Mouse (Mus musculus): Measurements from ENCODE around the gene Gm21188. TPM values are rescaled to one million over a fixed set of nuclear protein-coding genes. Genes with fewer than 3 reads are reported as not detected.
A peak's percentile ranks its signal among the peaks of the same experiment; 100 is the strongest.
"Not testable (repeated sequence)": the region's sequence is repeated elsewhere in the genome, so short reads cannot be mapped to it uniquely, and the experiment has no call there.

The Gm21188 gene
- total RNA-seq, 2 experiments from 2014 or later: 12.4 to 52.3 TPM

DNA sequence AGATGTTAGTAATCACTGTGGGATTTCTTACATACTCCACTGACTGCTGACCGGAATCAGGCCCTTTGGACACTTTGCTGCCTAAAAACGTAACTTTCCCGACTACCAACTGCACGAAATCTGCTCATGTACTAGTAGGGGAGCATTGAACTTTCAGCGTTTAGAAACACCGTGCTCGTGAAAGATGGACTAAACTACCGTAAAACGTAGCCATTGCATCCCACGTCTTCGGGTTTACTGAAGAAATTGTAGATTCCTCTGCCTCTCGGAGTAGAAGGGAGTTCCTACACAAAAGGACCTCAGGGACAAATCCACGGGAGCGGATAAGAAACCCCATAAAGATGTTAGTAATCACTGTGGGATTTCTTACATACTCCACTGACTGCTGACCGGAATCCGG is 20.3 kb downstream of the Gm21188 start:
- not testable (repeated sequence) for ATAC-seq (replicated peaks; ENCODE audit: low FRiP score, poor library complexity, severe bottlenecking)

DNA sequence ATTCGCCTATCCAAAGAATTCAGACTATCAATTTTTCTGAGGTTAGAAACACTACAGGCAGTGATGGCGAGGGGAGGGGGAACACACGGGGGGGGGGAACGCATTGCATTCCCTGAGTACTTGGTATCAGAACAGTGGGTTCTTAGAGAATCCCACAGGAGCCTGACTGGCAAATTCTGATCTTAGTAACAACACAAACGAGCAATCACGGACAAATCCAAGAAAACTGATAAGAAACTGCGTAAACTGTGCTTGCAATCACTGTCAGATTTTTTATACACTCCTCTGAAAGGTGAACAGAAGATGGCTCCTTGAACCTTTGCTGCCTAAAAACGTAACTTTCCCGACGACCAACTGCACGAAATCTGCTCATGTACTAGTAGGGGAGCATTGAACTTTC is 24.6 kb downstream of the Gm21188 start:
- ATAC-seq (replicated peaks; ENCODE audit: low FRiP score, poor library complexity, severe bottlenecking): not testable (repeated sequence)

DNA sequence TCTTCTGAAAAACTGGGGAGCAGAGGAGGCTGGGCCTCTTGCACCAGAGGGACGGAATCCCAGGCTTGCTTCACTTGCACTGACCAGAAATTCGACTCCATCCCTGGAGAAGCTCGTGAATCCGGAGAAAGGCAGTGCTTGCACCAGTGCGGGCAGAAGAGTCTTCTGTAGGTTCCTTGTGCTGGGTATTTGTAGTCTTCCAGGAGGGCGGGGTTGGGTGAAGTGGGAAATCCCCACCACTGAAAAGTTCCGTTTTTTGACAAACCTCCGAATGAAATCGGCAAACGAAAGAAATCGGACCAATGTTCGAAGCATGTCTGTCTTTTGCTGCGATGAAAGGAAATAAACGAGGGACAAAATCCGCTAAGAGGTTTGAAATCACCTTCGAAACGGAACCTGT is 25.1 kb downstream of the Gm21188 start, which contains the start of gene Gm36079:
Gene Gm36079 (minus strand): TSS at position 101 of the 400 bp plus-strand sequence.
- not testable (repeated sequence) for ATAC-seq (replicated peaks; ENCODE audit: low FRiP score, poor library complexity, severe bottlenecking)

DNA sequence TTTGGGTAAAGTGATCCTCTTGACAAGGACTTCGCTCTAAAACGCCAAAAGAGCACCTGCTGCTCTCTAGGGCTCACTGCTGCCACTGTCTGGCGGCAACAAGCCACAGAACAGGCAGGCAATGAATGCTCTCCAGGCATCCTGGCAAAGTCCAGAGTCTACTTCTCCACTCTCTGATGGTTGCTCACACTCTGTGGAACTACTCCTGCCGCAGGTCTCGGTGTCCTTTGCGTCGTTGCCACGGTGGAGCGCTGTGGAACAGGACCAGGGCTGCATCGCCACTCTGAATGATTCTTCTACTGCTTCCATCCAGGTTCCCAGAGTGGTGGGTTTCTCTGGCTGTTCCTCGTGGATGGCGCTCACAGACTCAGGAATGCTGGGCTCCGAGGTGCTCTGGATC is 25.6 kb downstream of the Gm21188 start:
- ATAC-seq (replicated peaks; ENCODE audit: low FRiP score, poor library complexity, severe bottlenecking): not testable (repeated sequence)

DNA sequence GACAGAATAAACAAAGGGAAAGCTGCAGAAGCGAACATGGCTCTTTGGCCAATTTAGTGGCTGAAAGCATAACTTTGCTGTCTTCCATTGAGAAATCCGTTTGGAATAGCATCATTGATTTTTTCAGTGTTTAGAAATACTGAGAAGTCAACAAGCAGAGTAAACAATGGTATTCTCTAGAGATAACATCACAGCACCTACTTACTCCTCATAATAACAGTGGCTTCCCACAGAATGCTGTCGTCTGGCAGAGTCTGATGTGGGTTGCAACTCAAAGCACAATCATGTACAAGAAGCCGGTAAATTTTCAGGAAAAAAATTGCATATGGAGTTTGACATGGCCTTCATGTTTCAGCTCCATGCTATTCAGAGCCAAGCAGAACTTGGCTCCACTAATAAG is 26.4 kb downstream of the Gm21188 start:
- not testable (repeated sequence) for ATAC-seq (replicated peaks; ENCODE audit: low FRiP score, poor library complexity, severe bottlenecking)

DNA sequence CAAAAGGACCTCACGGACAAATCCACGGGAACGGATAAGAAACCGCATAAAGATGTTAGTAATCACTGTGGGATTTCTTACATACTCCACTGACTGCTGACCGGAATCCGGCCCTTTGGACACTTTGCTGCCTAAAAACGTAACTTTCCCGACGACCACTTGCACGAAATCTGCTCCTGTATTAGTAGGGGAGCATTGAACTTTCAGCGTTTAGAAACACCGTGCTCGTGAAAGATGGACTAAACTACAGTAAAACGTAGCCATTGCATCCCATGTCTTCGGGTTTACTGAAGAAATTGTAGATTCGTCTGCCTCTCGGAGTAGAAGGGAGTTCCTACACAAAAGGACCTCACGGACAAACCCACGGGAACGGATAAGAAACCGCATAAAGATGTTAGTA is 27.0 kb downstream of the Gm21188 start:
- ATAC-seq (replicated peaks; ENCODE audit: low FRiP score, poor library complexity, severe bottlenecking): not testable (repeated sequence)

DNA sequence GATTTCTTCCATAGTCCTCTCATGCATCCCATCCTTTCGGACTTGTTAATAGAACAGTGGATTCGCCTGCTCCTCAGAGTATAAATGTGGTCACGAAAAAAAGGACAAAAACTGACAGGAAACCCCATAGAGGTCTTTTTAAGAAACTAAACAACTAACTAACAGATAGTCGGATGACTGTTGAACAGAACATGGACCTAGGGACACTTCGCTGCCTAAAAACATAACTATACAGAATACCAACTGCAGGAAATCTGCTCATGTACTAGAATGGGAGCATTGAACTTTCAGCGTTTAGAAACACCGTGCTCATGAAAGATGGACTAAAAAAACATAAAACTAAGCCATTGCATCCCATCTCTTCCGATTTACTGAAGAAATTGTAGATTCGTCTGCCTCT is 27.4 kb downstream of the Gm21188 start:
- not testable (repeated sequence) for ATAC-seq (replicated peaks; ENCODE audit: low FRiP score, poor library complexity, severe bottlenecking)

DNA sequence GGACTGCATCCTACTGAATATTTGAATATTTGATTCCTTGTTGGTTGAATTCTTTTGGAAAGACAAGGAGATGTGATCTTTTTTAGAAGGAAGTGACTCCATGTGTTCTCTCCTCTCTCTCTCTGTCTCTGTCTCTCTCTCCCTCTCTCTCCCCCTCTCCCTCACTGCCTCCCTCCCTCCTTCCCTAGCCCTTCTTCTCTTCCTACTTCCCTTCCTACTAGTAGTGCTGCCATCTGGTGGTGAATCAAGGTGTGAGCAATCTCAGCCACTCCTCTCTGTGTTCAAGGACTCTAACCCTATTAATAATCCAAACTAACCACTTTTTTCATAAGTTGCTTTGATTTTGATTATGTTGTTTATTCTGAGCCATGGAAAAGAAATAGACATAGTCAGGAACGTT is 30.5 kb downstream of the Gm21188 start:
- peak; percentile 64; the same call in 1 of the 2 replicates for ATAC-seq (replicated peaks; ENCODE audit: low FRiP score, poor library complexity, severe bottlenecking)

DNA sequence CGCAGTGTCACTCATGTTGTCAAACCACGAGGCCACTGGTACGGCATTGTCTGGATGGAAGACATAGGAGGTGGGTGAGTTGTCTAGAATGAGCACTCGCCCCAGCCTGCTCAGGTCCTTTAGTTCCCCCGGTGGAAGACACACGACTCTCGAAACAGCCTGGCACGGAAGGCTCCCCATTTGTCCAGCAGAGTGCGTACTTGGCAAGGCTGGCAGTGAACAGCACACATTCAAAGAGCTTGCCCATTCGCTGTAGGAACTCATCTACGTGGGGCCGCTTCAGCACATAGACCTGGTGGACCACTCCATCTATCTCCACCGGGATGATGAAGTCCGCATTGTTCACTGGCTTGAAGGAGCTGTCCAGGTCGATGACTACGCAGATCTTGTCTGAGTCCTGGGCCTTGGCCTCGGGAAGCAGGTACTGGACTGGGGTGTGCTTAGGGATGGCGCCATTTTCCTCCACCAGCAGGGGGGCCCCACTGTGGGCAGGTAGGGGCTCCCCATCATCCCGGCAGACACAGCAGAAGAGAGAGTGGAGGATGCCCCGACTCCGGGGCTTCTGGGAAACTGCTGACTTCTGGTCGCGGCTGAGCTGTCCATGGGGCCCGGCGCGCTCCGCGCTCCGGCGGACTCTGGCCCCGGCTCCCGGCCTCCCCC is 36.5 kb downstream of the Gm21188 start:
- peak; percentile 35 for ATAC-seq (replicated peaks; ENCODE audit: low FRiP score, poor library complexity, severe bottlenecking)

DNA sequence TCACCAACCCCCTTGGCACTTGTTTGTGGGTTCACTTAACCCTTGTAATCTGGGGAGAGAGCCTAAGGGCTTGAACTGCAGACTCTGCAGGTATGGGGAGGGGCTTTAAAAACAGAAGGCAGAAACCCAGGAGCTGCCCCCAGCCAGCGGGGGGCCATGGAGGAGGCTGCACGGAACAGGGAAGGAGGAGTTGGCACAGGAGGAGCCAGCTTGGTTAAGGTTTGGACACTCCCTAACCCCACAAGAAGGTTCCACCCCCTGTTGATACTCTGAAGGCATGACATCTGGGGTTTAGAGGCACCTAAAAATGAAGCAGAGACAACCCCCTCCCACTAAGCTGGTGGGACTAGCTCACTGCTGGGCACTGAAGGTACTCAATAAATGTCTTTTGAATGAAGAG is 38.0 kb downstream of the Gm21188 start:
- peak; percentile 58; the same call in 1 of the 2 replicates for ATAC-seq (replicated peaks; ENCODE audit: low FRiP score, poor library complexity, severe bottlenecking)

DNA sequence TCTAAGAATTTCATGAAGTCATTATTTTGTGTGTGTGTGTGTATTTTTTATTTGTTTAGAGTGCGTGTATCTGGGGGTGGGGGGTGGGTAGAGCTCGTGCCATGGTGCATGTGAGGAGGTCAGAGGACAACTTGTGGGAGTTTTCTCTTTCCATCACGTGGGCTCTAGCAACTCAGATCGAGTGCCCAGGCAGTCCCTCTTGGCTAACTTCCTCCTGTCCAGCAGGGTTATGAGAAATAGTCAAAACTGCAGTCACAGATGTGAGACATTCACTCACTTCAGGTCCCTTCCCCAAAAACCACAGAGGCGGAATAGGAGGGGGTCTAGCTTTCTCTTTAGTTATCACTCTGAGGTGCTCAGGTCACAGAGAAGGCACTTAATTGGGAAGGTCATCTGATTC is 38.5 kb downstream of the Gm21188 start:
- ATAC-seq (replicated peaks; ENCODE audit: low FRiP score, poor library complexity, severe bottlenecking): peak; percentile 53; the same call in 1 of the 2 replicates

DNA sequence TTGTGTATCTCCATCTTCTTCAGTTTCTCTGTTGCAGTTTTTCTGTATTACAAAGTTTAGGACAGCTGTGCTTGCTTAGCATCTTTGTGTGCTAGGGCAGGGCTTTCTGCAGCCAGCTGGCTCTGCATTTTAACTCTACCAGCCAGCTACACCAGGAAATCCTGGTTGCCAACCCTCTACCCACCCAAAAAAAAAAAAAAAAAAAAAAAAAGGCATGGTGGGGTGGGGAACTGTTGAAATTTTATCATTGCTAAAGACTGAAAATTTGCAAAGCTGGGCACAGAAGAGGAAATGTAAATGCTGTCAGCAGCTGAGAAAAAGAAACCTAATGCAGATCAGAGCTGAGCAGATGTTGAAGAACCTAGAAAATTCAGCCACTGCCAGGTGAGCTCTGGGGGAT is 41.9 kb downstream of the Gm21188 start:
- ATAC-seq (replicated peaks; ENCODE audit: low FRiP score, poor library complexity, severe bottlenecking): not testable (repeated sequence)

DNA sequence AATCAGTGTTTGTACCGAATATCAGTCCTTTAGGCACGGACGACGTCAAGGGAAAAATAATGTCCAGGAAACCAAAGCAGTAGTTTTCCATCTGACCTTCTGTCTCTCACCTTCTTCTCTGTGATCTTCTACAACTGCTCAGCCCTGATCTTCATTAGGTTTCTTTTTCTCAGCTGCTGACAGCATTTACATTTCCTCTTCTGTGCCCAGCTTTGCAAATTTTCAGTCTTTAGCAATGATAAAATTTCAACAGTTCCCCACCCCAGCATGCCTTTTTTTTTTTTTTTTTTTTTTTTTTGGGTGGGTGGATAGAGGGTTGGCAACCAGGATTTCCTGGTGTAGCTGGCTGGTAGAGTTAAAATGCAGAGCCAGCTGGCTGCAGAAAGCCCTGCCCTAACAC is 52.8 kb downstream of the Gm21188 start:
- not testable (repeated sequence) for ATAC-seq (replicated peaks; ENCODE audit: low FRiP score, poor library complexity, severe bottlenecking)

DNA sequence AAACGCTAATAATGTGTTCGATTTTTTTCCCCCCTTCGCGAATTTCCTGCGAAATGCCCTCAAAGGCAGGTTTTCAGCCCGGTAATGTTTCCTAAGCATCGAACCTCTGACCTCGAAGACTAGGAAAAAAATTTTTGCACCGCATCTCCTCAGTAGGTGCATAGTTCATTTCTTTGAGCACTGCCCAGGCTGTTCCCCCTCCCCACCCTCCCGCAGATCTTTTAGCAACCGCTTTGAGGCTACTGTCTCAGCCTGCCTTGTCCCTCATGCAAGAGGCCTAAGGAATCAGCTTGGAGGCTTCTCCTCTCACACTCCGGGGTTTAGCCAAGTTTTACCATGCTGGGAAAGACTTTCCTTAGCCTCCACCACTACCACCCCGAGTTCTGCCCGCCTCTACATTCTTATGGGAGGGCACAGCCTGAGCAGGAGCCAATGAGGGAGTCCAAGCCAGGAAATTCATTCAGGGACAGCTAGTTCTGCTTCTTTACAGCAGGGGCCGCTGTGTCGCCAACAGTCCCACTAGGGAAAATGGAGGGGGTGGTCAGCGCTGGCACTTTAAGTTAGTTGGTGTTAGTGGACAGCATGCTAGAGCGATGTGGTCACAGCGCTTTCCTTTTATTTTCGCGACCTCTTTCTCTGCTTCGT is 53.4 kb downstream of the Gm21188 start:
- ATAC-seq (replicated peaks; ENCODE audit: low FRiP score, poor library complexity, severe bottlenecking): not testable (repeated sequence)

DNA sequence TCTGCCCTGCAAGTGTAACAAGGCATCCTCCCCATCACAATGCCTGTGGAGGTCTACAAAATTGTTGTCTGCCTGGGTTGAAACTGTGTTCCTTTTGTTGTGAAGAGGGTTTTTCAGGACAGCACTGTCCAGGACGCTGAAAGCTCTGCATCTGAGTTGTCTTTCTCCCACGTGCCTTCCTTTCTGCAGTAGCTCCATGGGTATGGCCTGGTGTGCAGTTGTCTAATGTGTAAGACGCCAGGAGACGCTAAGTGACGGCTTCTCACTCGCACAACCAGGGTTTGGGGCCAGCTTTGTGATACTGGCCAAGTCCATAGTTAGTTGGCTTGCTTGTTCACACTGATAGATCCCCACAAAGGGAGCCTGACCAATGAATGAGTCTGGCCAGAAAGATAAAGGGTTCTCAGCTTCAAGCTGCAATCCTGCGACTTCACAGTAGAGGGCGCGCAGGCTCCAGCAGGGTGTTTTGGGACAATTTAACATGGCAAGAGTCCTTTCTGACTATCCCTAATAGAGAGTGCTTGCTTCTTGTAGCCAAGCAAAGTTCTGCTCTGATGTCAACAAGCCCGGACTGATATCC is 60.0 kb downstream of the Gm21188 start:
- peak; percentile 73 for ATAC-seq (replicated peaks; ENCODE audit: low FRiP score, poor library complexity, severe bottlenecking)

DNA sequence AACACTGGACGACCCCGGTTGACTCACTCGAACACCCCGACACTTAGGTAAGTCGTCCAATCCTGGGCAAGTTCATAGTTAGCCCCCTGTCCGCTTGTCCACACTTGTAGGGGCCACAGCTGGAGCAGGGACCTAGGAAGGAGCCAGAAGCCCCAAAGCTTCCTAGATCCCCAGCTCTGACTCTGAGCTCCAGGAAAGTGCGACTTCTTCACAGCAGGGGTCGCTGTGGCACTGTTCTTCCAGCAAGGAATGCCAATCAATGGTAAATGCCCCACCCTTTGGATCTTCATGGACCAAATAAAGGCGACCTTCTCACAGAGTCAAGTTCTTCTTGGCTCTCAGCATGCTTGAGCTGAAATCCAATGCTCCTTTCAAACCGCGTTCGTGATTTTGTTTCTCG is 60.7 kb downstream of the Gm21188 start:
- ATAC-seq (replicated peaks; ENCODE audit: low FRiP score, poor library complexity, severe bottlenecking): not testable (repeated sequence)

Other genes with a start within 250 kb of the Gm21188 start
- gene AF067063, start 222.0 kb downstream of the Gm21188 start, total RNA-seq (2015; ENCODE audit: low replicate concordance): not detected in 2 replicates
- not detected in 2 replicates for gene AF067063, start 222.0 kb downstream of the Gm21188 start, total RNA-seq (2017; ENCODE audit: low replicate concordance)
- not detected in 2 replicates for gene D13Ertd608e, start 216.2 kb downstream of the Gm21188 start, total RNA-seq (2015; ENCODE audit: low replicate concordance)
- not detected in 2 replicates for gene D13Ertd608e, start 216.2 kb downstream of the Gm21188 start, total RNA-seq (2017; ENCODE audit: low replicate concordance)
- not detected in 2 replicates for gene Tcstv1, start 157.4 kb downstream of the Gm21188 start, total RNA-seq (2015; ENCODE audit: low replicate concordance)
- gene Tcstv1, start 157.4 kb downstream of the Gm21188 start, total RNA-seq (2017; ENCODE audit: low replicate concordance): not detected in 2 replicates
- not detected in 2 replicates for gene Gm21761, start 122.9 kb downstream of the Gm21188 start, total RNA-seq (2015; ENCODE audit: low replicate concordance)
- gene Gm21761, start 122.9 kb downstream of the Gm21188 start, total RNA-seq (2017; ENCODE audit: low replicate concordance): not detected in 2 replicates
- gene B020031M17Rik, start 101.4 kb downstream of the Gm21188 start, total RNA-seq (2015; ENCODE audit: low replicate concordance): not detected in 2 replicates
- not detected in 2 replicates for gene B020031M17Rik, start 101.4 kb downstream of the Gm21188 start, total RNA-seq (2017; ENCODE audit: low replicate concordance)
- gene Gm36079, start 25.2 kb downstream of the Gm21188 start, total RNA-seq (2015; ENCODE audit: low replicate concordance): not detected in 2 replicates
- gene Gm36079, start 25.2 kb downstream of the Gm21188 start, total RNA-seq (2017; ENCODE audit: low replicate concordance): not detected in 2 replicates
- not detected in 2 replicates for gene Gm20767, start 88.1 kb upstream of the Gm21188 start, total RNA-seq (2015; ENCODE audit: low replicate concordance)
- not detected in 2 replicates for gene Gm20767, start 88.1 kb upstream of the Gm21188 start, total RNA-seq (2017; ENCODE audit: low replicate concordance)
- not detected in 2 replicates for gene Gm21818, start 120.2 kb upstream of the Gm21188 start, total RNA-seq (2015; ENCODE audit: low replicate concordance)
- gene Gm21818, start 120.2 kb upstream of the Gm21188 start, total RNA-seq (2017; ENCODE audit: low replicate concordance): not detected in 2 replicates
- 3.8 TPM in 1 of 2 replicates, not detected in the other for gene Gm21762, start 163.8 kb upstream of the Gm21188 start, total RNA-seq (2015; ENCODE audit: low replicate concordance)
- not detected in 2 replicates for gene Gm21762, start 163.8 kb upstream of the Gm21188 start, total RNA-seq (2017; ENCODE audit: low replicate concordance)
- gene Gm21731, start 186.9 kb upstream of the Gm21188 start, total RNA-seq (2015; ENCODE audit: low replicate concordance): not detected in 2 replicates
- not detected in 2 replicates for gene Gm21731, start 186.9 kb upstream of the Gm21188 start, total RNA-seq (2017; ENCODE audit: low replicate concordance)
- gene AF067061, start 210.9 kb upstream of the Gm21188 start, total RNA-seq (2015; ENCODE audit: low replicate concordance): not detected in 2 replicates
- gene AF067061, start 210.9 kb upstream of the Gm21188 start, total RNA-seq (2017; ENCODE audit: low replicate concordance): not detected in 2 replicates
- gene BC147527, start 248.2 kb upstream of the Gm21188 start, total RNA-seq (2015; ENCODE audit: low replicate concordance): 1.0 and 1.2 TPM in 2 replicates
- 0.84 and 2.0 TPM in 2 replicates for gene BC147527, start 248.2 kb upstream of the Gm21188 start, total RNA-seq (2017; ENCODE audit: low replicate concordance)

Data from erythroblast, adult 5-6 weeks (primary cell).